Mouse (Mus musculus) liver, embryonic 12.5 days (tissue): ENCODE measurements around the gene Ascc1. TPM values are rescaled to one million over a fixed set of nuclear protein-coding genes. Genes with fewer than 3 reads are reported as not detected.

ENCODE experiments used
- microRNA-seq: library from miRNA; unstranded; fragments of <30 nt; microRNA quantifications from one replicate; pipeline ENCODE4, GENCODE M21; 2017
- polyA plus RNA-seq: library from polyadenylated mRNA; unstranded; fragments of >200 nt; fragmentation: Nextera tagmentation; extraction: Ambion mirVana; gene quantifications from 2 replicates; pipeline ENCODE4 v1.2.1, GENCODE M21; 2016

Ascc1 gene
- polyA plus RNA-seq, 1 experiment from 2014 or later = 22.6 TPM

Small RNAs within 50 kb of the gene (microRNA-seq; reads per million reads assigned to microRNA genes)
- gene Mir6906 = not detected

Other genes with a start within 250 kb of the Ascc1 start
- gene Dnajb12, start 123.2 kb upstream of the Ascc1 start, polyA plus RNA-seq = 18.0 and 18.7 TPM in 2 replicates
- 5.4 and 6.9 TPM in 2 replicates for gene Ddit4, start 51.0 kb upstream of the Ascc1 start, polyA plus RNA-seq
- 55.3 and 63.1 TPM in 2 replicates for gene Anapc16, start 330 bp downstream of the Ascc1 start, polyA plus RNA-seq
- 0.10 and 0.13 TPM in 2 replicates for gene Spock2, start 103.4 kb downstream of the Ascc1 start, polyA plus RNA-seq
- gene Chst3, start 216.5 kb downstream of the Ascc1 start, polyA plus RNA-seq = 0.22 and 0.31 TPM in 2 replicates